Mouse (Mus musculus) ES-Bruce4 (cell line): ENCODE data around the gene Trappc6b.

Experiments
- CTCF ChIP-seq: IDR thresholded peaks from one replicate; pipeline ENCODE4 v1.8.1; 2011; ENCODE audit warnings: low read depth, low read length
- EP300 ChIP-seq: IDR thresholded peaks from 2 replicates; pipeline ENCODE4 v1.6.1; 2011; ENCODE audit warnings: low read depth, low read length; ENCODE audit not compliant: insufficient read depth
- POLR2A ChIP-seq: IDR thresholded peaks from one replicate; pipeline ENCODE4 v1.8.1; 2011; ENCODE audit warnings: low read length; ENCODE audit not compliant: insufficient read depth

DNA sequence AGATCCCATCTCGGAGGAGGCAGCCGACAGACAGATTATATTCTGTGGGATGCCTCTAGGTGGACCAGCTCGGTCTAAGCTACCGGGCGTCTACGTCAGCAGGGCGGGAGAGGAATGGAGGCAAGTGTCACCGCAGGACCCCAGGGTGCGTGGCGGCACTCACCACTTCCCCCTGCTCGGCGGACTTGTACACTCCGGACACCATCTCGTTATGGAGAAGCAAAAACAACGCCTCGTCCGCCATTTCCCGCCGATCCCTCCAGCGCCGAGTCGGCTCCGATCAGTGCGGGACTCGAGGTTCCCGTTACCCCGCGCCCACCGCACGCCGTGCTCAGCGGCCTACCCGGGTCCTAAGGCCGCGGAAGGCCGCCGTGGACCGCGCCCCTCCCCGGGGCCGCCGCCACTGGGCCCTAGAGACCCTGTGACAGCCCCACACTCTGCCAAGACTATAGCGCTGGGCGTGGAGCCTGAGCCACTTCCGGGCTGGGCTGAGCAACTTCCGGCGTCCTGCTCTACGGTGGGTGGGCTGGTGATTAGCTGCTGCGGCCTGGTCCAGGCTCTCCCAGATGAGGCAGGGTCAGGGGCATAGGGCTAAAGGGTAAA is at the start of gene Trappc6b:
- TF ChIP-seq EP300 = peak; percentile 51; the same call in 1 of the 2 replicates
- peak; percentile 86 for TF ChIP-seq POLR2A
- no peak for TF ChIP-seq CTCF
